Mouse (Mus musculus) liver, embryonic 13.5 days (tissue): ENCODE measurements around the gene Limk2. TPM values are rescaled to one million over a fixed set of nuclear protein-coding genes. Genes with fewer than 3 reads are reported as not detected.
A peak's percentile ranks its signal among the peaks of the same experiment; 100 is the strongest.

Experiments used
- ATAC-seq: fragments of 200-750 bp; cut with Nextera tagmentation; 2 replicates; pipeline ENCODE4 v1.8.0; 2017; ENCODE audit warnings: low read depth, mild to moderate bottlenecking, moderate number of reproducible peaks, moderate library complexity
- DNase-seq: peaks from one replicate; pipeline ENCODE4 v3.0.0; 2022
- H3K27ac ChIP-seq: fragments of 300-500 bp; sonication (generic); 2 replicates; pipeline ENCODE4 v1.5.1; 2015; ENCODE audit warnings: moderate library complexity, mild to moderate bottlenecking, inconsistent platforms
- H3K27me3 ChIP-seq: fragments of 300-500 bp; sonication (generic); 2 replicates; pipeline ENCODE4 v1.6.1; 2015; ENCODE audit warnings: mild to moderate bottlenecking, inconsistent platforms
- H3K36me3 ChIP-seq: fragments of 300-500 bp; sonication (generic); 2 replicates; pipeline ENCODE4 v1.6.1; 2015; ENCODE audit warnings: mild to moderate bottlenecking, inconsistent platforms
- H3K4me1 ChIP-seq: fragments of 300-500 bp; sonication (generic); replicated peaks from 2 replicates; pipeline ENCODE4 v1.6.1; 2015; ENCODE audit warnings: inconsistent platforms
- H3K4me2 ChIP-seq: fragments of 300-500 bp; sonication (generic); 2 replicates; pipeline ENCODE4 v1.6.1; 2015; ENCODE audit warnings: inconsistent platforms, mild to moderate bottlenecking, moderate library complexity
- H3K4me3 ChIP-seq: fragments of 300-500 bp; sonication (generic); replicated peaks from 2 replicates; pipeline ENCODE4 v1.5.1; 2015; ENCODE audit warnings: mild to moderate bottlenecking, inconsistent platforms
- H3K9ac ChIP-seq: fragments of 300-500 bp; sonication (generic); 2 replicates; pipeline ENCODE4 v1.6.1; 2015; ENCODE audit warnings: mild to moderate bottlenecking, inconsistent platforms
- H3K9me3 ChIP-seq: fragments of 300-500 bp; sonication (generic); replicated peaks from 2 replicates; pipeline ENCODE4 v1.6.1; 2016; ENCODE audit warnings: inconsistent platforms
- WGBS: fragments of 180-500 bp; shearing (Covaris S2); methylation state at CpG from one replicate; pipeline ENCODE4 v1.1.7; 2015; ENCODE audit not compliant: insufficient replicate concordance; 5-methylcytosine and 5-hydroxymethylcytosine counted together
- polyA plus RNA-seq: library from polyadenylated mRNA; unstranded; fragments of >200 nt; fragmentation: Nextera tagmentation; extraction: Ambion mirVana; gene quantifications from 2 replicates; pipeline ENCODE4 v1.2.1, GENCODE M21; 2015

Limk2 gene
- polyA plus RNA-seq, 1 experiment from 2014 or later, result 8.7 TPM

DNA sequence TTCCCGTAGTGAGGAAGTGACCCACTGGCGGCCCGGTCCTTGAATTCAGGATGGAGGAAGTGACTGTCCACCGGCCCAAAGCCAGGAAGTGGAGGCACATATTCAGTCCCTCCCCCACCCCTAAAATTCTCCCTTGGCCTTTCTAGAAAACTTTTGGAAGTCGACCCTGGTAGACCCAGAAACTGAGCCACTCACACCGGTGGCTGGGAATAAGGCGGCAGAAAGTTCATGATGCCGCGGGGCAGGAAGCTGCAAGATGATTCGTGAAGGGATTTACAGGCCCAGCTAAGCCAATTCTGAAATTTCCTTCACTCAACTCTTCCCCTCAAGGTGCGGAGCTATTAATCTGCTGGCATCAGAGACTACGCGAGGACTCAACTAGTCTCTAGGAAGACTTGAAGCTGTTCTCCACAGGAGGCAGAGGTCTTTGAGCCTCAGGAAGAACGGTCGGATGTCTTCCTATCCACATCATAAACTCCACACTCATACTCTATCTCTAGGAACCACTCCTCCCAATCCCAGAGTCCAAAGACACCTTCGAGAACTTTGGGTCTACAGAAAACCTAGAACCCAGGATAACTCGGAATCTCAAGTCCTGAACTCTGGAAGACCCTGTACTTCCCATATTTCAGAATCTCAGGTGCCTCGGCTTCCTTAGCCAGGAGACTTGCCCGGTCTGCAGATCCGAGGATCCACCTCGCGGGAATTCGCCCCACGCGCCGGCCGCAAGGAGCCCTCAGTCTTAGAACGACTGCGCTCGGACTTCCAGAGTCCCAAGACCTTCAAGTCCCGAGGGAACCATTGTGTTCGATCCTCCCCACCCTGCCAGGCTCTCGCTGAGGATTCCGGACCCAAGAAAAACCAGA is 625 bp downstream of the Limk2 start:
- Histone ChIP-seq H3K36me3 (no peaks in the 10 kb centered on the region), H3K27me3 (no peaks in the 10 kb centered on the region), H3K9ac (peak overlapping the region; percentile 85), H3K4me1 (peaks cover 49% of the 10 kb centered on the region), H3K4me3 (peak overlapping the region; percentile 78), H3K9me3 (no peaks in the 10 kb centered on the region), H3K27ac (peak overlapping the region; percentile 74), H3K4me2 (peak overlapping the region; percentile 94)
- ATAC-seq, result no peak
- DNase-seq, result no peak
- under 1% methylated on average over 34 of the region's 34 CpGs for WGBS

DNA sequence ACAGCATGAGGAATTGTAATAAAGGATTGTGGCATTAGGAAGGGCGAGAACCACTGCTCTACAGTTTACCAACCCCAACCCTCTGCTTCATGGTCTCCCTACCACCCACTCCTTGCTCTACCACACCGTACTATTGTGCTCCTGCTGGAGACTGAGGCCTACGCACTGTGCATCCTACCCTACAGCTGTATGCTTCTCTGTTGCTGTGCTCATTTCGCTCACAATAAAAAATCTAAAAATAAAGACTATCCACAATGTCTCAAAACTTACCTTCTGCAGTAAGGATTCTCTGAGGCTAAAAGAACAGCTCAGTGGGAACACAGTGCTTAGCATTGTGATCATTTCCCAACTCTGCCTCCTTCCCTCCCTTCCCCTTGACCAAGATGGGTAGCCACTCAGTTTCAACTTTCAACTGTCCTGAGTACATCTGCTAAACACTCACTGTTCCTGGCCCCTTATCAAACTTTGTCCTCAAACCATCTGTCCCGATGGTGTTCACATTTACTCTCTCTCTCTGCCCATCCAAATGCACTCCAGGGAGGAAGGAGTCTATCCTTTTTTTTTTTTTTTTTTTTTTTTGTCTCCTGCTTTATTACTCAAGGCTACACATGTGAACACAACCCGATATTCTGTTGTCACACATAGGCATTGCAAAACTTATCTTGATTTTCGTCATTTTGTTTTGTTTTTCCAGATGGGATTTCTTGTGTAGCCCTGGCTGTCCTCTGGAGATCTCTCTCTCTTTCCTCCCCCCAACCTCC is 4.5 kb downstream of the Limk2 start:
- peak overlapping the region; percentile 87 for H3K27ac ChIP-seq
- H3K36me3 ChIP-seq, result no peaks in the 10 kb centered on the region
- ATAC-seq (no peak), DNase-seq (no peak)
- 0 out of 2 replicates have a peak overlapping the region, but pooled peaks have one; percentile 39 for H3K9ac ChIP-seq
- H3K9me3 ChIP-seq, result no peaks in the 10 kb centered on the region
- H3K4me1 ChIP-seq, result peaks cover 65% of the 10 kb centered on the region
- H3K27me3 ChIP-seq, result no peaks in the 10 kb centered on the region
- H3K4me3 ChIP-seq, result no peak overlapping the region
- H3K4me2 ChIP-seq, result 0 out of 2 replicates have a peak overlapping the region, but pooled peaks have one; percentile 8
- WGBS, result 61% methylated on average over 7 of the region's 7 CpGs

DNA sequence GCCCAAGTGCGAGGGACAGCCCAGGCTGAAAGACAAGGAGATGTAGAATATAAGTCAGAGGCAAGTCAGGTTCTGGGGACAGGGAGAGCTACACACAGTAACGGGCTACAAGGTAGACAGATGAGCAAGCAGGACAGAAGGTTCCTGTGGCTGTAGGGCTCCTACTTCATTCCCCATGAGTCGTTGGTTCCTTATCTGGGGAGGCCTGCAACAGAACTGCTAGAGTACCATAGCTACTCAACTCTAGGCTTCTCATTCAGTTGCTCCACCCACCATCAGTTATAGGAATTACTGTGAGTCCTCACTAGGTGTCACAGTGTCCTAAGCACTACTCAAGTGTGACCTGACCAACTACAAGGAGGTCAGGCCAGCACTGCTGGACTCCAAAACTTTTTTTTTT is 6.0 kb downstream of the Limk2 start:
- H3K9ac ChIP-seq, result peak overlapping the region; percentile 50
- no peak overlapping the region for H3K4me3 ChIP-seq
- no peaks in the 10 kb centered on the region for H3K36me3 ChIP-seq
- H3K9me3 ChIP-seq, result no peaks in the 10 kb centered on the region
- peak overlapping the region; percentile 47 for H3K4me2 ChIP-seq
- DNase-seq (peak; percentile 29), ATAC-seq (peak; percentile 93)
- H3K4me1 ChIP-seq, result peaks cover 54% of the 10 kb centered on the region
- WGBS, result 21% methylated on average over 3 of the region's 3 CpGs
- peak overlapping the region; percentile 87 for H3K27ac ChIP-seq
- H3K27me3 ChIP-seq, result no peaks in the 10 kb centered on the region

DNA sequence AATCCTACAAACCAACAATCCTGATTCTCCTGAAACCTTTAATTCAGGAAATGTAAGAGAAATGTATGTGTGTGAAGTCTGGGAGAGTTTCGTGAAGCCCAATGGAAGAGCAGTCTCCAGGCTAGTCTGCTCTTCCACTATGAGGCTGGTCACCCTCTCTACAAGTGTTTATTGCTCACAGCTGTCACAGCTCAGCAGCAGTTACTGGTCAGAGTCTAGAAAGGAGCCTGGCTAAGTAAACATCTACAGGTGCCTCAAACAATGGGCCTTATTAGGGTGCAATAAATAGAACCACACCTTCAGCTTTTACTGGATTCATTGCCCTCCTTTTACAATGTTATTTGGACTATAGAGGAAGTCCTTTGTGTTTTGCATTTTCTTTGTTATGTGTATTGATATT is 10.7 kb downstream of the Limk2 start:
- no peak for DNase-seq
- H3K4me2 ChIP-seq, result no peak overlapping the region
- no peak overlapping the region for H3K4me3 ChIP-seq
- H3K4me1 ChIP-seq, result peaks cover 24% of the 10 kb centered on the region
- WGBS, result 74% methylated on average over 1 of the region's 1 CpGs
- no peaks in the 10 kb centered on the region for H3K27me3 ChIP-seq
- no peaks in the 10 kb centered on the region for H3K9me3 ChIP-seq
- no peak overlapping the region for H3K27ac ChIP-seq
- ATAC-seq, result no peak
- 0 out of 2 replicates have a peak, but pooled peaks cover 4% of the 10 kb centered on the region for H3K36me3 ChIP-seq
- no peak overlapping the region for H3K9ac ChIP-seq

DNA sequence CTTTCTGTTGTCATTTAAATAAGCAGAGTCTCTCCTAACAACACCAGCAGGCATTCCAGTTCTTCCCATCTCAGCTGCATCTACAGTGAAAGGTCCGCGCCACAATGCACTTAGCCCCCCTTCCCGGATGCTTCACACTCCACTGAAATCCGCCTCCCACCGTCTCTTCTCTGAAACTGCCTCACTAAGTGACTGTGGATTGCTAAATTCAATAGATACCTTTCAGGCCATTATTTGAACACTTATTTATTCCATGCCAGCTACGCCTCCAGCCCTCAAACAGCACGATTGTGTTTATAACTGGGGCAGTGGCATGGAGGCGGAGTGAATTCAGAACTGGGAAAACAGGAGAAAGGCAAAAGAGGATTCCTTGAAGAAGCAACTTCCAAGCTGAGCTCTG is 12.4 kb downstream of the Limk2 start:
- H3K36me3 ChIP-seq, result 0 out of 2 replicates have a peak, but pooled peaks cover 4% of the 10 kb centered on the region
- H3K27ac ChIP-seq, result no peak overlapping the region
- DNase-seq, result no peak
- H3K9ac ChIP-seq, result no peak overlapping the region
- 0 out of 2 replicates have a peak, but pooled peaks cover 8% of the 10 kb centered on the region for H3K4me1 ChIP-seq
- no peaks in the 10 kb centered on the region for H3K27me3 ChIP-seq
- H3K4me3 ChIP-seq, result no peak overlapping the region
- H3K4me2 ChIP-seq, result no peak overlapping the region
- H3K9me3 ChIP-seq, result no peaks in the 10 kb centered on the region
- WGBS, result 77% methylated on average over 8 of the region's 8 CpGs
- ATAC-seq, result no peak

DNA sequence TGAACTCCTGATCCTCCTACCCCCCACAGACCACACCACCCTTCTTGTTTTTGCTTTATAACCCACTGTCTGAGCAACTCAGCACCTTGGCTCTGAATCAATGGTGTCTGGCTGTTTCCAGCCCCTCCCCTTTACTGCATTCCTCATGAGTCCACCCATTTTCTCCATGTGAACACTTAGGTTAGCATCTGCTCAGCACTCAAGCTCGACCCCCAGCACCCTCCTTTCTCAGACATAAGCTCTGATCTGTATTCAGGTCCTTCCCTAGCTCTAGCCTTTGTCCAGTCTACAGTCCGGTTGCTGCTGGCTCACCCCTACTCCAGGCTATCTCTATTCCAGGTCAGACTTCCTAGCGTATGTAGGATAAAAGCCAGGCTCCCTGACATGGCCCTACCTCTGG is 12.9 kb downstream of the Limk2 start:
- Histone ChIP-seq H3K4me2 (no peak overlapping the region), H3K36me3 (0 out of 2 replicates have a peak, but pooled peaks cover 4% of the 10 kb centered on the region), H3K27me3 (no peaks in the 10 kb centered on the region), H3K9me3 (no peaks in the 10 kb centered on the region), H3K9ac (no peak overlapping the region), H3K4me1 (0 out of 2 replicates have a peak, but pooled peaks cover 8% of the 10 kb centered on the region), H3K4me3 (no peak overlapping the region), H3K27ac (no peak overlapping the region)
- DNase-seq (no peak), ATAC-seq (0 out of 2 replicates have a peak, but pooled peaks have one; percentile 20)
- 77% methylated on average over 3 of the region's 3 CpGs for WGBS

DNA sequence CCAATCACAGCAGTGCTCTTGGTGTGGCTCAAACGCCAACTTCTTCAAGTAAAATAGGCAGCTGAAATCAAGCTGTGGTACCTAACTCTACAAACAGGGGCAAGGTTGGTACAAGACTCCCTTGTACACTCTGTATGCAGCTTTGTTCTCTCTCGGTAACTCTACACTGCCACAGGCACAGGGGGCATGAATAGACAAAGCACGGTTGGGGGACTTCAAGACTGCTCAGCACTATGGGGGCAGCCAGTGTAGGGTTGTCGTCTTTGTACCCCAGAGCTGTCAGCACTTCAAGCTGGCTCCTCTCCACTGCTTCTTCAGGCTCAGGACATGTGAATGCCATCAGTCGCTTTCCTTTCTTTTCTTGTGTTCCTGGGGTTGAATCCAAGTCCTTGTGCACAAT is 14.5 kb downstream of the Limk2 start:
- no peaks in the 10 kb centered on the region for H3K27me3 ChIP-seq
- 0 out of 2 replicates have a peak, but pooled peaks cover 4% of the 10 kb centered on the region for H3K36me3 ChIP-seq
- 0 out of 2 replicates have a peak, but pooled peaks cover 8% of the 10 kb centered on the region for H3K4me1 ChIP-seq
- H3K9me3 ChIP-seq, result no peaks in the 10 kb centered on the region
- no peak overlapping the region for H3K4me2 ChIP-seq
- H3K4me3 ChIP-seq, result no peak overlapping the region
- no peak overlapping the region for H3K9ac ChIP-seq
- 77% methylated on average over 5 of the region's 5 CpGs for WGBS
- H3K27ac ChIP-seq, result no peak overlapping the region
- DNase-seq, result no peak
- no peak for ATAC-seq

DNA sequence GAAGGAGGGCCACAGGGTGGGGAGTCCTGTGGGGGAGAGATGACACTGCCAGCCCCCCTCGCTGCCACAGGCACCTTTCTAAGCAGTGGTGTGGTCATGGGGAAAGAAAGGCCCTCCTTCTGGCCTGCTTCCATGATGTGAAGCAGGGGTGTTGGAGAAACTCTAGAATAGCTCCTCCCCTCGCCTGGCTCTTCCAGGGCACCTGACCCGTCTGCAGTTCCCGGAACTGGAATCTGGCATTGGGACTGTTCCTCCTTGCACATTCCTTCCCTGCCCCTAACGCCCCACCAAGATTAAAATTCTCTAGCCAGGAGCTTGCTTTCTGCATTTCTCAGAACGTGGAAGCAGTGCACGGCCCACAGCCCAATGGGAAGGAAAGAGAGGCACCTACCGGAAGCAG is 16.5 kb downstream of the Limk2 start:
- Histone ChIP-seq H3K4me3 (no peak overlapping the region), H3K27ac (no peak overlapping the region), H3K9ac (no peak overlapping the region), H3K4me2 (no peak overlapping the region), H3K4me1 (peaks cover 13% of the 10 kb centered on the region), H3K36me3 (0 out of 2 replicates have a peak, but pooled peaks cover 4% of the 10 kb centered on the region), H3K27me3 (no peaks in the 10 kb centered on the region), H3K9me3 (no peaks in the 10 kb centered on the region)
- ATAC-seq (no peak), DNase-seq (no peak)
- 78% methylated on average over 8 of the region's 8 CpGs for WGBS

DNA sequence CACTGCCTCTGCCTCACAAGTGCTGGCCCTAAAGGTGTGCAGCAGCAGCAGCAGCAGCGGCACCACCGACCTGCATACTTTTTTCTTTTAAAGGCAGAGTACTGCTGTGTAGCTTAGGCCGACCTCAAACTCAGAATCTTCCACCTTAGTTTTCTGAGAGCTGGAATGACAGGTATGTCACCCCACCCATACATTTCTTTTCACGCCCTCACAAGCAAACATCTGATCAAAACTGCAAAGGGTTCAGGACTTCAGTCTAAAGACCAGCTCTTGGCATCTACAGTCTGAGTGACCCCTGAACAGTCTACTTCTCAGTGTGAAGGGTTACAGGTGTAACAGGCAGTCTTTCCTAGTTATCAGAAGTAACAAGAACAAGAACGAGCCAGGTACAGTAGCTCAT is 18.2 kb downstream of the Limk2 start:
- no peak overlapping the region for H3K4me2 ChIP-seq
- H3K27ac ChIP-seq, result no peak overlapping the region
- H3K36me3 ChIP-seq, result peaks cover 9% of the 10 kb centered on the region; the same call in 1 of the 2 replicates
- no peak overlapping the region for H3K4me3 ChIP-seq
- H3K4me1 ChIP-seq, result peaks cover 31% of the 10 kb centered on the region
- ATAC-seq, result no peak
- no peaks in the 10 kb centered on the region for H3K9me3 ChIP-seq
- WGBS, result 67% methylated on average over 5 of the region's 5 CpGs
- H3K27me3 ChIP-seq, result no peaks in the 10 kb centered on the region
- no peak for DNase-seq
- no peak overlapping the region for H3K9ac ChIP-seq

DNA sequence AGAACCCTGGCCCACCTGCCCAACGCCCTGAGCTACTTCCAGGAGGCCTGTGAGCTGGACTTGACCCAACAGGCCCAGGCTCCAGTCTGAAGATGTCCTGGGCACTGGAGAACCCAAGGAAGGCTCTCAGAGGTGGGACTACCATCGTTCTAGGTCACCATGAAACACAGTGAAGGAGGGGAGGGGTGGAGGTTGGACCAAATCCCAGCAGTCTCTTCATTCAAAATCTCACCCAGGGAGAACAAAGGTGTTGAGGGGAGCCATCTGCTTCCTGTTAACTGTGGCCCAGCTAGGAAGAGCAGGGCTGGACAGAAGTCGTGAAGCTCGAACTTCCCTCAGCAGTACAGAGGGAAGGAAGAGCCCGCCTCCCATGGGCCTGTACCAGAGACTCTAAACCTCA is 19.0 kb downstream of the Limk2 start:
- peaks cover 5% of the 10 kb centered on the region; the same call in 1 of the 2 replicates for H3K36me3 ChIP-seq
- ATAC-seq (no peak), DNase-seq (no peak)
- no peak overlapping the region for H3K4me3 ChIP-seq
- 66% methylated on average over 5 of the region's 5 CpGs for WGBS
- H3K9me3 ChIP-seq, result no peaks in the 10 kb centered on the region
- peaks cover 38% of the 10 kb centered on the region for H3K4me1 ChIP-seq
- H3K27ac ChIP-seq, result no peak overlapping the region
- no peaks in the 10 kb centered on the region for H3K27me3 ChIP-seq
- H3K4me2 ChIP-seq, result no peak overlapping the region
- no peak overlapping the region for H3K9ac ChIP-seq

DNA sequence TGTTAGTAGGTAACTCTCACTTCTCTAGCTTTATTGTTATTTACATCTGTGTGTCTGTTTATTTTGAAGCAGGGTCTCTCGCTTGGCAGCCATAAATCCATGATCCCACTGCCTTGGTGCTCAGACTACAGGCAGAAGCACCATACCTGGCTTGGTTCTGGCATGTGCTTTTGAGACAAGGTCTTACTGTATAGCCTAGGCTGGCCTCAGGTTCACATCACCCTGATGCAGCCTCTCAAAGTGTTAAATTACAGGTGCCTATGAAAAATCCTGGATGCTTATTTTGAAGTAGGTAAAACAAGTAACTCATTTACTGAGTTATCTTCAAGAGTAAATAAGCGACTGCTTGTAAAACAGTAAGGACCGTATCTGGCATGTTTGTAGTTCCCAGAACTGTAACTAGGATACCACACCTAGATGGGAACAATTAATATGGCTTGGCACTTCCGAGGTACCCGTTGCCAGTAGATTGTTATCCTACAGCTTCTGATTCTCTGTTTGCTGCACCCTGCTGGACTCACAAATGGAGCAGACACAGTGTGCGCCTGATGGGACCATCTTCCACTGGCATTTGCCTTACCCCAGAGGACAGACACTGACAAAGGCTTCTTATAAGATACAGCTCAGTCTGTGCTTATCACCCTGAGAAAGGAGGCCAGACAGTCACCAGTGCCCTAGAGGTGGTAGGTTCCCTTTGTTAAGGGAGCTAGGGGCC is 21.4 kb downstream of the Limk2 start:
- peak; percentile 15; the same call in 1 of the 2 replicates for ATAC-seq

More for the DNA sequence above, 21.4 kb downstream of the Limk2 start:
- Histone ChIP-seq H3K9me3 (0 out of 2 replicates have a peak, but pooled peaks cover 6% of the 10 kb centered on the region), H3K4me3 (no peak overlapping the region), H3K27ac (no peak overlapping the region), H3K4me2 (no peak overlapping the region), H3K27me3 (no peaks in the 10 kb centered on the region), H3K4me1 (peaks cover 35% of the 10 kb centered on the region), H3K36me3 (peaks cover 21% of the 10 kb centered on the region), H3K9ac (no peak overlapping the region)
- WGBS, result 67% methylated on average over 6 of the region's 6 CpGs
- no peak for DNase-seq
